Mouse (Mus musculus) megakaryocyte, embryonic 14.5 days (primary cell): Measurements from ENCODE around the gene Ccdc88c. TPM values are rescaled to one million over a fixed set of nuclear protein-coding genes. Genes with fewer than 3 reads are reported as not detected.

Source experiments
- H3K27me3 ChIP-seq: replicated peaks from 2 replicates; pipeline ENCODE3; 2012; ENCODE audit warnings: inconsistent platforms
- H3K36me3 ChIP-seq: replicated peaks from 2 replicates; pipeline ENCODE3; 2012; ENCODE audit warnings: low read length, inconsistent platforms, mixed read lengths
- H3K4me1 ChIP-seq: 2 replicates; pipeline ENCODE4 v1.6.1; 2012; ENCODE audit warnings: inconsistent platforms
- H3K4me3 ChIP-seq: replicated peaks from 2 replicates; pipeline ENCODE3; 2012; ENCODE audit warnings: moderate library complexity, mild to moderate bottlenecking, inconsistent platforms
- H3K9me3 ChIP-seq: 2 replicates; pipeline ENCODE4 v1.6.1; 2012; ENCODE audit warnings: inconsistent platforms
- FLI1 ChIP-seq: IDR thresholded peaks from 2 replicates; pipeline ENCODE4 v1.6.1; 2012; ENCODE audit warnings: low read length, inconsistent platforms, mixed read lengths
- GATA1 ChIP-seq: IDR thresholded peaks from 3 replicates; pipeline ENCODE4 v1.6.1; 2012; ENCODE audit warnings: mixed read lengths, low read length, inconsistent platforms, borderline replicate concordance
- polyA plus RNA-seq: library from polyadenylated mRNA; stranded (reverse); fragments of >175 nt; gene quantifications from 2 replicates; pipeline ENCODE4 v1.2.3, GENCODE M21; 2012; ENCODE audit warnings: low replicate concordance; ENCODE audit not compliant: insufficient read depth

Gene Ccdc88c
- polyA plus RNA-seq, 1 experiment: 10.3 TPM

GRCm38 (mm10) chr12:101010148-101010920 lies 18.5 kb downstream of the Ccdc88c start:
- H3K27me3 ChIP-seq: no peaks in the 10 kb centered on the region
- no peak overlapping the region for H3K4me3 ChIP-seq
- H3K4me1 ChIP-seq: peaks cover 78% of the 10 kb centered on the region
- H3K9me3 ChIP-seq: peaks cover 5% of the 10 kb centered on the region; the same call in 1 of the 2 replicates
- H3K36me3 ChIP-seq: peaks cover 10% of the 10 kb centered on the region
- TF ChIP-seq FLI1 (no peak), GATA1 (no peak)

- no peak for TF ChIP-seq GATA1
- TF ChIP-seq FLI1: no peak
Observed at GRCm38 (mm10) chr12:101009225-101009624, 19.6 kb downstream of the Ccdc88c start.

DNA sequence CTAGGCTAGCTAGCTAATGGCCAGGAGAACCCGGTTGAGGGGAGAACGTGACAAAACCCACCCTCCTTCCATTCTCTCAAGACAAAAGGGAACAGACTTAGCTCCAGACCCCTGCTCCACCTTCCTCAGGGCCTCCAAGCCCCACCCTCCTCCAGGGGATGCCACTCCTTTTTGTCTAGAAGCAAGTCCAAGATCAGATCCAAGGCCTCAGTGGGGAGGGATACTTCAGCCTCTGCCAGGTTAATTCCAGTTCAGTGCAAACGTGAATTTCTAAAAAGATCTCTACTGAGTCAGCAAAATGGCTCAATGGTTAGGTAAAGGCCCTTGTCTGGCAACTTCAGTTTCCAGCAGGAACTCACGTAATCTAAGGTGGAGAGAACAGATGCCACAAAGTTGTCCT lies 20.2 kb downstream of the Ccdc88c start:
- peaks cover 5% of the 10 kb centered on the region; the same call in 1 of the 2 replicates for H3K9me3 ChIP-seq
- TF ChIP-seq GATA1 (no peak), FLI1 (no peak)
- peaks cover 10% of the 10 kb centered on the region for H3K36me3 ChIP-seq
- no peak overlapping the region for H3K4me3 ChIP-seq
- H3K4me1 ChIP-seq: peaks cover 65% of the 10 kb centered on the region
- peaks cover under 1% of the 10 kb centered on the region for H3K27me3 ChIP-seq

More at GRCm38 (mm10) chr12:101009225-101009624, 19.6 kb downstream of the Ccdc88c start:
- H3K9me3 ChIP-seq: peaks cover 5% of the 10 kb centered on the region; the same call in 1 of the 2 replicates
- no peaks in the 10 kb centered on the region for H3K27me3 ChIP-seq
- no peak overlapping the region for H3K4me3 ChIP-seq
- H3K36me3 ChIP-seq: peaks cover 10% of the 10 kb centered on the region
- peaks cover 69% of the 10 kb centered on the region for H3K4me1 ChIP-seq

GRCm38 (mm10) chr12:101007968-101008481 lies 20.8 kb downstream of the Ccdc88c start:
- no peak overlapping the region for H3K4me3 ChIP-seq
- H3K9me3 ChIP-seq: peaks cover 5% of the 10 kb centered on the region; the same call in 1 of the 2 replicates
- H3K36me3 ChIP-seq: peaks cover 10% of the 10 kb centered on the region
- peaks cover 70% of the 10 kb centered on the region for H3K4me1 ChIP-seq
- peaks cover 3% of the 10 kb centered on the region for H3K27me3 ChIP-seq
- TF ChIP-seq FLI1: no peak
- no peak for TF ChIP-seq GATA1

DNA sequence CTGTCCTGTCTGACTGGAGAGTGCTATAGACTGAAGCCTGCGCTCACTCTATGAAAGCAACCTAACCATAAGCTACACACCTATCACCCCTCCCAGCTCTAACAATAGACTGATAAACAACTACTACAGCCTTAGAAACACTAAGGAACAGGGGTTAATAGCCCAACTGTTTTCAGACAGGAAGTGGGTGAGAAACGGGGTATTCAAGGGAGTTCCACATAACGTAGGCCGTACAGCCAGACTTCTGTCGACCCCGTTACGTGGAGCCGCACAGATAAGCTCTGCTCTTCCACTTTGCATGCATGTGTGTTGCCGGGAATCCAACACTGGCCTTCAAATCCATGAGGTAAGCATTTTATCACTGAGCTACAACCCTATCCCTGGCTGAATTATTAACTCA lies 21.4 kb downstream of the Ccdc88c start:
- no peak for TF ChIP-seq FLI1
- no peak for TF ChIP-seq GATA1
- Histone ChIP-seq H3K4me3 (no peak overlapping the region), H3K36me3 (peaks cover 10% of the 10 kb centered on the region), H3K9me3 (peaks cover 5% of the 10 kb centered on the region; the same call in 1 of the 2 replicates), H3K4me1 (peaks cover 68% of the 10 kb centered on the region), H3K27me3 (peaks cover 3% of the 10 kb centered on the region)

DNA sequence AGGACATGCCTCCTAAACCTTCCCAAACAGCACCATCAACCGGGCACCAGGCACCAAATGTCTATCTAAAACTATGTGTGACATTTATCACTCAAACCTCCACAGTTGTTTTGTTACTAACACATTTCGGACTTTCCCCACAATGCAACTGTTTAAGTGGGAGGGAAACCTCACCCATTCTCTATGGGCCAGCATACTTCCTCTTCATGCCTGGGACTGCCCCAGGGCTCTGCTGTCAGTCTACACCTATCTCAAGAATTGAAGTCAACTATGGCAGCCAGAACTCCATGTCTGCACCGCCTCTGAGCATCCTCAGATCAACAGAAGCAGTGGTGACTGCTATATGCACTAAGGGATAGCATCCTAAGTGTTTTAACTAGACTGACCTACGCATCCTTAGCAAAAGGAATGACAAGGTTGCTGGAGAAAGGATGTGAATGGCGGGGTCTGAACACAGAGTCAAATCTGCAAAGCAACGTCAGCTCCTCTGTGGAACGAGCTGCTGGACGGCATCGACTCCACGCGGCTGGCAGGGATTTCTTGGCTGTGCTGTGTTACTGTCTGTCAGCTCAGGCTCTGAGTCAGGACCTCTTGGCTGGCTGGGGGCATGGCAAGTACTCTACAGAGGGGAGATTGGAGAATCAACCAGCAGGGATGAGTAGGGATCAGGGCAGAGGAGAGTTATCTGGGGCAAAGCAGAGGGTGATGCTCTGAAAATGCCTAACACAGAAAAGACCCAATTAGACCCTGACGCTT lies 23.0 kb downstream of the Ccdc88c start:
- peaks cover 10% of the 10 kb centered on the region for H3K36me3 ChIP-seq
- H3K9me3 ChIP-seq: peaks cover 5% of the 10 kb centered on the region; the same call in 1 of the 2 replicates
- no peak overlapping the region for H3K4me3 ChIP-seq
- no peak for TF ChIP-seq FLI1
- TF ChIP-seq GATA1: no peak
- H3K27me3 ChIP-seq: peaks cover 3% of the 10 kb centered on the region
- peaks cover 72% of the 10 kb centered on the region for H3K4me1 ChIP-seq

DNA sequence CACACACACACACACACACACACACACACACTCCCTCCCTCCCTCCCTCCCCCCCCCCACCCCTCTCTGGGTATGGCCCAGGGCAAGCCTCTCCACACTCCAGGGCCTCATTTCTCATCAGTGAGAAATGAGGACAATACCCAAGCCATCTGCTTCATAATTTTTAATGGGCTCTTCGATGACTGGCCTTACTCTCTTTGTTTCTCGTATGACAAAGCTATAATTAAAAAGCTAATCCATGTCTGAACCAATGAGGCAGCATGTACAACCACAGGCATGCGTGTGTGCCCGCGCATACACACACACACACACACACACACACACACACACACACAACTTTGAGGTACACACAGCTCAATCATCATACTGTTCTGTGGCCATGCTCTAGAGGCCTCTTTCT lies 23.9 kb downstream of the Ccdc88c start:
- Histone ChIP-seq H3K27me3 (peaks cover 3% of the 10 kb centered on the region), H3K36me3 (peaks cover 4% of the 10 kb centered on the region), H3K4me3 (no peak overlapping the region), H3K9me3 (peaks cover 5% of the 10 kb centered on the region; the same call in 1 of the 2 replicates), H3K4me1 (peaks cover 72% of the 10 kb centered on the region)
- TF ChIP-seq GATA1 (no peak), FLI1 (no peak)

DNA sequence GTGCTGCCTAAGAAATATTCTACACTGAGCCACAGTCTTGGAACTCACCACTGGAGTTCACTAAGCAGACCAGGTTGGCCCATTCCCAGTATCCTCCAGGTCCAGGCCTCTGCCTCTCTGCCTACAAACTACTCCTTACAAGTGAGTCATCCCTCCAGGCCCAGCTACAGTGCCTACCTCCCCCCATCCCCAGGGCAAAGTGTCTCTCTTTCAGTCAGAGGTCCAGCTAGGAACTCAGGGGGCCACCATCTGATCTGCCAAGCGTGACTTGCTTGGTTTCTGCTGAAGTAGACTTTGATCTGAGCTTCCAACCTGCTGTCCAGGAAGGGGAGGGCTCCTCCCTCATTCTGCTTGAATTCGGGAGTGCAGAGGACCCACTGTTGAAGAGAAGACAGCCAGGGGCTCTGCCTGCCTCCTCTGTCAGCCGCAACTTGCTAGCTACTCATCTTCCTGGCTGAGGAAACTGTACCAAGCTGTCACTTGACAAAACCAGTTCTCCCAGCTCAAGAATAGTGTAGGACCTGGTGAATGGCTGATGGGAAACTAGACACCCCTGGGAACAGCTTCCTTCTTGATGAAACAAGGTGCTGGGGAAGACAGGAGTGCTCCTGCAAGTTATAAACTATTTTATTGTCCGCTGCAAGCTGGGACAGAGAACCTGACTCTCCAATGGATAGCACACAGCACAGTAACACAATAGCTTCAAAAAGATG lies 25.9 kb downstream of the Ccdc88c start:
- H3K4me1 ChIP-seq: peaks cover 61% of the 10 kb centered on the region
- no peaks in the 10 kb centered on the region for H3K36me3 ChIP-seq
- no peak overlapping the region for H3K4me3 ChIP-seq
- H3K27me3 ChIP-seq: peaks cover 3% of the 10 kb centered on the region
- TF ChIP-seq GATA1: no peak
- TF ChIP-seq FLI1: no peak
- H3K9me3 ChIP-seq: no peaks in the 10 kb centered on the region

GRCm38 (mm10) chr12:100999061-100999954 lies 29.5 kb downstream of the Ccdc88c start:
- no peak overlapping the region for H3K4me3 ChIP-seq
- no peaks in the 10 kb centered on the region for H3K36me3 ChIP-seq
- no peaks in the 10 kb centered on the region for H3K9me3 ChIP-seq
- peaks cover 65% of the 10 kb centered on the region for H3K4me1 ChIP-seq
- H3K27me3 ChIP-seq: peaks cover 3% of the 10 kb centered on the region
- TF ChIP-seq FLI1 (no peak), GATA1 (no peak)
